Mouse (Mus musculus): Measurements from ENCODE around the gene Mrpl50. TPM values are rescaled to one million over a fixed set of nuclear protein-coding genes. Genes with fewer than 3 reads are reported as not detected.

The Mrpl50 gene
- total and polyA plus RNA-seq, 3 experiments, result 4.3 to 58.4 (median 47.7) TPM

DNA sequence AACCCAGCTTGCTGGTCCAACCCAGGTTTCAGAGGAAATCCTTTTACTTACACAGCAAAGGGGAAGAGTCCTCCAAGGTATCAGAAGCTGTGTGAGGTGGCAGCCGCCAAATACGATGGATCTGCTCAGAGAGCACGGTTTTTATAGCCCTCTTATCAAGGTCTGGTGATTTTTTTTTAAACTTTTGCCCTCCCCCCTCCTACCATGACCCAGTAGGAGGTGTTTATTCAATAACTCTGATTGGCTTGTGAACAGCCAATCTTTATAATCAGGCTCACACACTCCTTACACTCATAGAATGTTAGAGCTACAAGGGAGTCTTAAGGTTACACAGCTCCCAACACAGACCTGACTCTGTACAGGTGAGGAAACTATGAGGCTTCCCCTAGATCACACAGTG is 28.5 kb upstream of the Mrpl50 start, which contains the start of gene Aldob:
Gene Aldob (minus strand): TSS at position 164 of the 400 bp plus-strand sequence.
- Histone ChIP-seq H3K9me3 (replicated peaks) (no peaks in the 10 kb centered on the region), H3K27me3 (ENCODE audit: insufficient read depth, low read length) (peaks cover 22% of the 10 kb centered on the region), H3K36me3 (replicated peaks) (no peaks in the 10 kb centered on the region), H3K4me3 (ENCODE audit: low read depth, low read length) (no peak within 1 kb of the TSS), H3K4me1 (ENCODE audit: insufficient read depth, low read depth, low read length) (no peaks in the 10 kb centered on the region)
- DNase-seq (ENCODE audit: low spot score) (no peak), ATAC-seq (ENCODE audit: extremely low read depth, insufficient number of reproducible peaks, low FRiP score, poor library complexity, severe bottlenecking) (no peak)
- TF ChIP-seq GATA1 (IDR thresholded peaks at IDR 0.05; ENCODE audit: borderline replicate concordance, low read length), result no peak
- no peak for TF ChIP-seq GATA2 (IDR thresholded peaks at IDR 0.05; ENCODE audit: borderline replicate concordance, low read depth, low read length)
- no peak for TF ChIP-seq TAL1 (conservative IDR thresholded peaks at IDR 0.05; ENCODE audit: low read depth, low read length)
- no peak for TF ChIP-seq POLR2AphosphoS5 (IDR thresholded peaks at IDR 0.05; ENCODE audit: insufficient replicate concordance, low read depth, low read length)
- TF ChIP-seq CTCF (IDR thresholded peaks at IDR 0.05; ENCODE audit: low read depth, low read length), result no peak

DNA sequence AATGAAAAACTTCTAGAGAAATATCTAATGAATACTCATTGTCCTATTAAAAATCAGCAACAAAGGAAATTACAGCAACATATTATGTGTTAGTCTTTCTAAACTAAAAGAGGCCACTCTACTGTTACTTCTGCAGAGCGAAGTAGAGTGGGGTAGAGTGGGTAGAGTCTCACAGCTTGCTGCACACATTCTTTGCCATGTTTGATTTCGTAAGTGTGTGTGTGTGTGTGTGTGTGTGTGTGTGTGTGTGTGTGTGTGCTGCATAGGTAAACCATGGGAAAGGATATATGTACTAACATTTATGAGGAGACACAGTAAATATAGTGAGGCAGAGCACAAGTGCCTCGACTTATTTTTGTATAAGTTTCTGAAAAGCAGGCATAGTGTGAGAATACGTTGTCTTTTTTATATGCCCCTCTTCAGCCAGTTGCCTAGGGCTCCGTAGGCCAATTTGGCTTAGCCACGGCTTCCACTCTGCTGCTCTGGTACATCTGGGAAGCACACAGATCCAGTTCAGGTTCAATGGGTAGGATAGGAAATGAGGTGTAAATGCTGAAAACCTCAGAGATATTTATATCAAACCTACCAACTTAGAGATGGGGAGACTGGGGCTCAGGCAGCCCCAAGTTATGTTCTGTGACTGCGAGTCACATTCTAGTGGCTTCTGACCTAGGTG is 26.8 kb upstream of the Mrpl50 start:
- Histone ChIP-seq H3K27me3 (ENCODE audit: insufficient read depth, low read length) (peaks cover 22% of the 10 kb centered on the region), H3K9me3 (replicated peaks) (no peaks in the 10 kb centered on the region), H3K4me3 (ENCODE audit: low read depth, low read length) (no peak overlapping the region), H3K4me1 (ENCODE audit: insufficient read depth, low read depth, low read length) (no peaks in the 10 kb centered on the region), H3K36me3 (replicated peaks) (no peaks in the 10 kb centered on the region)
- DNase-seq (ENCODE audit: low spot score) (no peak), ATAC-seq (ENCODE audit: extremely low read depth, insufficient number of reproducible peaks, low FRiP score, poor library complexity, severe bottlenecking) (no peak)
- TF ChIP-seq TAL1 (conservative IDR thresholded peaks at IDR 0.05; ENCODE audit: low read depth, low read length) (no peak), GATA2 (IDR thresholded peaks at IDR 0.05; ENCODE audit: borderline replicate concordance, low read depth, low read length) (no peak), POLR2AphosphoS5 (IDR thresholded peaks at IDR 0.05; ENCODE audit: insufficient replicate concordance, low read depth, low read length) (no peak), CTCF (IDR thresholded peaks at IDR 0.05; ENCODE audit: low read depth, low read length) (no peak), GATA1 (IDR thresholded peaks at IDR 0.05; ENCODE audit: borderline replicate concordance, low read length) (no peak)

- H3K4me1 ChIP-seq (ENCODE audit: insufficient read depth, low read depth, low read length), result no peaks in the 10 kb centered on the region
- DNase-seq (ENCODE audit: low spot score) (no peak), ATAC-seq (ENCODE audit: extremely low read depth, insufficient number of reproducible peaks, low FRiP score, poor library complexity, severe bottlenecking) (no peak)
- H3K27me3 ChIP-seq (ENCODE audit: insufficient read depth, low read length), result peaks cover 22% of the 10 kb centered on the region
- TF ChIP-seq GATA1 (IDR thresholded peaks at IDR 0.05; ENCODE audit: borderline replicate concordance, low read length) (no peak), GATA2 (IDR thresholded peaks at IDR 0.05; ENCODE audit: borderline replicate concordance, low read depth, low read length) (no peak), POLR2AphosphoS5 (IDR thresholded peaks at IDR 0.05; ENCODE audit: insufficient replicate concordance, low read depth, low read length) (no peak), TAL1 (conservative IDR thresholded peaks at IDR 0.05; ENCODE audit: low read depth, low read length) (no peak), CTCF (IDR thresholded peaks at IDR 0.05; ENCODE audit: low read depth, low read length) (no peak)
- H3K9me3 ChIP-seq (replicated peaks), result no peaks in the 10 kb centered on the region
- H3K36me3 ChIP-seq (replicated peaks), result no peaks in the 10 kb centered on the region
- no peak overlapping the region for H3K4me3 ChIP-seq (ENCODE audit: low read depth, low read length)
These were observed 26.1 kb upstream of the Mrpl50 start for GRCm38 (mm10) chr4:49546873-49547543.

- H3K4me3 ChIP-seq (ENCODE audit: low read depth, low read length), result no peak overlapping the region
- no peaks in the 10 kb centered on the region for H3K4me1 ChIP-seq (ENCODE audit: insufficient read depth, low read depth, low read length)
- H3K9me3 ChIP-seq (replicated peaks), result no peaks in the 10 kb centered on the region
- peaks cover 22% of the 10 kb centered on the region for H3K27me3 ChIP-seq (ENCODE audit: insufficient read depth, low read length)
- ATAC-seq (ENCODE audit: extremely low read depth, insufficient number of reproducible peaks, low FRiP score, poor library complexity, severe bottlenecking) (no peak), DNase-seq (ENCODE audit: low spot score) (no peak)
- H3K36me3 ChIP-seq (replicated peaks), result no peaks in the 10 kb centered on the region
- TF ChIP-seq GATA2 (IDR thresholded peaks at IDR 0.05; ENCODE audit: borderline replicate concordance, low read depth, low read length), result no peak
- TF ChIP-seq CTCF (IDR thresholded peaks at IDR 0.05; ENCODE audit: low read depth, low read length), result no peak
- TF ChIP-seq TAL1 (conservative IDR thresholded peaks at IDR 0.05; ENCODE audit: low read depth, low read length), result no peak
- no peak for TF ChIP-seq GATA1 (IDR thresholded peaks at IDR 0.05; ENCODE audit: borderline replicate concordance, low read length)
- TF ChIP-seq POLR2AphosphoS5 (IDR thresholded peaks at IDR 0.05; ENCODE audit: insufficient replicate concordance, low read depth, low read length), result no peak
These were observed 25.1 kb upstream of the Mrpl50 start for GRCm38 (mm10) chr4:49546026-49546425.

DNA sequence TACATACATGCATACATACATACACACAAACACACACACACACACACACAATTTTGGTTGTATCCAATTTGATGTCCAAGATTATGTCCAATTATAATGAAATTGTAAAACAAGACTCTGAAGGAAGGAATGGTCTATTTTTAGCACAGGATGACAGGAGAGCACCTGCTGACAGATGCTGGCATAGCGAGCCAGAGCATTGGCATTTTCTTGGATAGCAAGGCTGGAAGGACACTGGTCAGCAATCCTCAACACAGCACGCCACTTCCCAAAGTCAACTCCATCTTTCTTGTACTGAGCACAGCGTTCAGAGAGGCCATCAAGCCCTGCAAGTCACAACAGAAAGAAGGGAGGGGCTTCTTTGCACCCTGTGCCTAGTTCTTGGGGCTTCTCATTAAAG is 20.1 kb upstream of the Mrpl50 start:
- Histone ChIP-seq H3K27me3 (ENCODE audit: insufficient read depth, low read length) (peaks cover 18% of the 10 kb centered on the region), H3K36me3 (replicated peaks) (no peaks in the 10 kb centered on the region), H3K9me3 (replicated peaks) (no peaks in the 10 kb centered on the region), H3K4me3 (ENCODE audit: low read depth, low read length) (no peak overlapping the region), H3K4me1 (ENCODE audit: insufficient read depth, low read depth, low read length) (no peaks in the 10 kb centered on the region)
- TF ChIP-seq POLR2AphosphoS5 (IDR thresholded peaks at IDR 0.05; ENCODE audit: insufficient replicate concordance, low read depth, low read length), result no peak
- no peak for TF ChIP-seq GATA2 (IDR thresholded peaks at IDR 0.05; ENCODE audit: borderline replicate concordance, low read depth, low read length)
- TF ChIP-seq CTCF (IDR thresholded peaks at IDR 0.05; ENCODE audit: low read depth, low read length), result no peak
- no peak for TF ChIP-seq TAL1 (conservative IDR thresholded peaks at IDR 0.05; ENCODE audit: low read depth, low read length)
- TF ChIP-seq GATA1 (IDR thresholded peaks at IDR 0.05; ENCODE audit: borderline replicate concordance, low read length), result no peak
- no peak for ATAC-seq (ENCODE audit: extremely low read depth, insufficient number of reproducible peaks, low FRiP score, poor library complexity, severe bottlenecking)
- no peak for DNase-seq (ENCODE audit: low spot score)

GRCm38 (mm10) chr4:49539665-49540064 is 18.8 kb upstream of the Mrpl50 start:
- no peak for DNase-seq (ENCODE audit: low spot score)
- TF ChIP-seq GATA1 (IDR thresholded peaks at IDR 0.05; ENCODE audit: borderline replicate concordance, low read length), result no peak
- no peak for TF ChIP-seq TAL1 (conservative IDR thresholded peaks at IDR 0.05; ENCODE audit: low read depth, low read length)
- no peak for TF ChIP-seq CTCF (IDR thresholded peaks at IDR 0.05; ENCODE audit: low read depth, low read length)
- no peak for TF ChIP-seq GATA2 (IDR thresholded peaks at IDR 0.05; ENCODE audit: borderline replicate concordance, low read depth, low read length)
- no peak for TF ChIP-seq POLR2AphosphoS5 (IDR thresholded peaks at IDR 0.05; ENCODE audit: insufficient replicate concordance, low read depth, low read length)
- ATAC-seq (ENCODE audit: extremely low read depth, insufficient number of reproducible peaks, low FRiP score, poor library complexity, severe bottlenecking), result no peak
- Histone ChIP-seq H3K4me1 (ENCODE audit: insufficient read depth, low read depth, low read length) (no peaks in the 10 kb centered on the region), H3K9me3 (replicated peaks) (no peaks in the 10 kb centered on the region), H3K36me3 (replicated peaks) (no peaks in the 10 kb centered on the region), H3K4me3 (ENCODE audit: low read depth, low read length) (no peak overlapping the region), H3K27me3 (ENCODE audit: insufficient read depth, low read length) (peaks cover 11% of the 10 kb centered on the region)

Measured in G1E (cell line).